Mouse (Mus musculus) liver, embryonic 16.5 days (tissue): ENCODE data around the gene Tspo2. TPM values are rescaled to one million over a fixed set of nuclear protein-coding genes. Genes with fewer than 3 reads are reported as not detected.

Experiments
- ATAC-seq: fragments of 200-750 bp; cut with Nextera tagmentation; 2 replicates; pipeline ENCODE4 v1.8.0; 2017; ENCODE audit warnings: low read depth, mild to moderate bottlenecking, moderate number of reproducible peaks, moderate library complexity
- H3K27ac ChIP-seq: fragments of 300-500 bp; sonication (generic); 2 replicates; pipeline ENCODE4 v1.5.1; 2014; ENCODE audit warnings: mild to moderate bottlenecking, low read length
- H3K27me3 ChIP-seq: fragments of 300-500 bp; sonication (generic); 2 replicates; pipeline ENCODE4 v1.6.1; 2014; ENCODE audit warnings: low read depth, low read length, mixed read lengths; ENCODE audit not compliant: control insufficient read depth, insufficient read depth
- H3K36me3 ChIP-seq: fragments of 300-500 bp; sonication (generic); 2 replicates; pipeline ENCODE4 v1.6.1; 2014; ENCODE audit warnings: mild to moderate bottlenecking; ENCODE audit not compliant: control insufficient read depth, insufficient read depth
- H3K4me1 ChIP-seq: fragments of 300-500 bp; sonication (generic); 2 replicates; pipeline ENCODE4 v1.6.1; 2014; ENCODE audit warnings: low read depth, low read length, mixed read lengths; ENCODE audit not compliant: control insufficient read depth
- H3K4me2 ChIP-seq: fragments of 300-500 bp; sonication (generic); 2 replicates; pipeline ENCODE4 v1.6.1; 2014; ENCODE audit warnings: low read depth, low read length, mixed read lengths
- H3K4me3 ChIP-seq: fragments of 300-500 bp; sonication (generic); 2 replicates; pipeline ENCODE4 v1.5.1; 2014; ENCODE audit warnings: low read depth, mild to moderate bottlenecking, low read length
- H3K9ac ChIP-seq: fragments of 300-500 bp; sonication (generic); 2 replicates; pipeline ENCODE4 v1.6.1; 2014; ENCODE audit warnings: low read depth, low read length
- H3K9me3 ChIP-seq: fragments of 300-500 bp; sonication (generic); replicated peaks from 2 replicates; pipeline ENCODE4 v1.6.1; 2016; ENCODE audit warnings: low read length; ENCODE audit not compliant: control insufficient read depth
- WGBS: fragments of 180-500 bp; shearing (Covaris S2); extraction: QIAGEN DNeasy Blood & Tissue Kit; methylation state at CpG from one replicate; pipeline ENCODE4 v1.1.7; 2014; ENCODE audit not compliant: insufficient replicate concordance; 5-methylcytosine and 5-hydroxymethylcytosine counted together
- polyA plus RNA-seq: library from polyadenylated mRNA; unstranded; fragments of >200 nt; fragmentation: Nextera tagmentation; extraction: Ambion mirVana; gene quantifications from 2 replicates; pipeline ENCODE4 v1.2.1, GENCODE M21; 2015

The Tspo2 gene
- polyA plus RNA-seq, 1 experiment from 2014 or later = 193 TPM

DNA sequence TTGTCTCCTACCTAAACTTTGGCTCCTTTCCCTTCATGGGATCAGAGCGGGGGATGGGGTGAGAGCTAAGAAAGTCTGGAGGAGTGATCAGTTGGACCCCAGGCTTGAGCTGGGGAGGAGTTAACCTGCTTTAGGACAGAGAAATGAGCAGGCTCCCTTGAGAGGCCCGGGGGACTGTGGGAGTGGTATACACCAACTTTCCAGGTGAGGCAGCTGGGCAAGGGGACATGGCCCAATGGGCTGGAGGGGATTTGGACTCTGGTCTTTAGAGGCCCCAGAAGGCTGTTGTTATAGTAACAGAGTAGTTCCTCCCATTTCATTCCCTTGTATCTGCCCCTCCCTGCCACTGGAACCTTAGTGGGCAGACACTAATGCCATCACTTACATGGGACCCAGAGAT is 4.6 kb upstream of the Tspo2 start:
- H3K4me2 ChIP-seq = peak overlapping the region; percentile 10; the same call in 1 of the 2 replicates
- WGBS = 82% methylated on average over 2 of the region's 2 CpGs
- no peaks in the 10 kb centered on the region for H3K36me3 ChIP-seq
- peak overlapping the region; percentile 44 for H3K4me3 ChIP-seq
- no peak for ATAC-seq
- H3K9ac ChIP-seq = peak overlapping the region; percentile 6; the same call in 1 of the 2 replicates
- peaks cover 40% of the 10 kb centered on the region for H3K4me1 ChIP-seq
- no peaks in the 10 kb centered on the region for H3K9me3 ChIP-seq
- H3K27me3 ChIP-seq = no peaks in the 10 kb centered on the region
- 0 out of 2 replicates have a peak overlapping the region, but pooled peaks have one; percentile 4 for H3K27ac ChIP-seq

DNA sequence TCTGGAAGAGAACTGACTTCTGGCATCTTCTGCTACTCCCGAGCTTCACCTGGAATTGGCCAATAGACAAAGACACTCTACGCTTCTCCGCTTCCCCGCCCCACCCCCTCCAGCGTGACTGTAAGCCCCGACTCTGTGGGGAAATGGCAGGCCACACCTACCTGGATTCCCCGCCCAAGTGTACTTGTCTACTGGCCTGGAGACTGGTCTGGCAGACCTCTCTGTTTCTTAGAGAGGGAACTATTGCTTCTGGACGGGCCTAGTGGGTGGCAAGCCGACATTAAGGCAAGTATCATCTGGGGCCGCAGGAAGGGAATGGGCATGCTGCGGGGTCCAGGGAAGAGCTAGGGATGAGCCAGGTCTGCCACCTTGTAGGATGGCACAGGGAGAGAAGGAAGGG is 3.4 kb upstream of the Tspo2 start, which contains the start of gene Unc5cl:
Unc5cl (plus strand) TSS at position 214 of the 400 bp plus-strand sequence.
- peaks cover 46% of the 10 kb centered on the region for H3K4me1 ChIP-seq
- peak within 1 kb of the TSS; percentile 55 for H3K27ac ChIP-seq
- peak within 1 kb of the TSS; percentile 44 for H3K4me3 ChIP-seq
- peak within 1 kb of the TSS; percentile 56 for H3K9ac ChIP-seq
- H3K36me3 ChIP-seq = no peaks in the 10 kb centered on the region
- ATAC-seq = no peak
- H3K9me3 ChIP-seq = no peaks in the 10 kb centered on the region
- no peaks in the 10 kb centered on the region for H3K27me3 ChIP-seq
- H3K4me2 ChIP-seq = peak within 1 kb of the TSS; percentile 43
- 40% methylated on average over 11 of the region's 11 CpGs for WGBS

GRCm38 (mm10) chr17:48454190-48454589 is 2.9 kb upstream of the Tspo2 start:
- Histone ChIP-seq H3K4me3 (peak overlapping the region; percentile 44), H3K27ac (peak overlapping the region; percentile 55)

GRCm38 (mm10) chr17:48453489-48453888 is 2.2 kb upstream of the Tspo2 start:
- Histone ChIP-seq H3K4me1 (peaks cover 56% of the 10 kb centered on the region), H3K27me3 (no peaks in the 10 kb centered on the region), H3K27ac (no peak overlapping the region), H3K4me3 (no peak overlapping the region), H3K9ac (no peak overlapping the region), H3K9me3 (no peaks in the 10 kb centered on the region), H3K4me2 (no peak overlapping the region), H3K36me3 (peaks cover 6% of the 10 kb centered on the region; the same call in 1 of the 2 replicates)
- no peak for ATAC-seq
- 61% methylated on average over 7 of the region's 7 CpGs for WGBS

More at GRCm38 (mm10) chr17:48454190-48454589, 2.9 kb upstream of the Tspo2 start:
- no peaks in the 10 kb centered on the region for H3K9me3 ChIP-seq
- no peak for ATAC-seq
- H3K9ac ChIP-seq = peak overlapping the region; percentile 22; the same call in 1 of the 2 replicates
- no peaks in the 10 kb centered on the region for H3K27me3 ChIP-seq
- 55% methylated on average over 7 of the region's 7 CpGs for WGBS
- peaks cover 49% of the 10 kb centered on the region for H3K4me1 ChIP-seq
- H3K4me2 ChIP-seq = peak overlapping the region; percentile 43
- no peaks in the 10 kb centered on the region for H3K36me3 ChIP-seq

- 0 out of 2 replicates have a peak, but pooled peaks have one; percentile 6 for ATAC-seq
- 53% methylated on average over 9 of the region's 9 CpGs for WGBS
- H3K27ac ChIP-seq = peak overlapping the region; percentile 98
- H3K27me3 ChIP-seq = no peaks in the 10 kb centered on the region
- H3K4me3 ChIP-seq = peak overlapping the region; percentile 64
- H3K4me2 ChIP-seq = peak overlapping the region; percentile 76
- peak overlapping the region; percentile 68 for H3K9ac ChIP-seq
- peaks cover 64% of the 10 kb centered on the region for H3K4me1 ChIP-seq
- no peaks in the 10 kb centered on the region for H3K9me3 ChIP-seq
- H3K36me3 ChIP-seq = peaks cover 10% of the 10 kb centered on the region; the same call in 1 of the 2 replicates
Measured at GRCm38 (mm10) chr17:48451753-48452444, 577 bp upstream of the Tspo2 start.

DNA sequence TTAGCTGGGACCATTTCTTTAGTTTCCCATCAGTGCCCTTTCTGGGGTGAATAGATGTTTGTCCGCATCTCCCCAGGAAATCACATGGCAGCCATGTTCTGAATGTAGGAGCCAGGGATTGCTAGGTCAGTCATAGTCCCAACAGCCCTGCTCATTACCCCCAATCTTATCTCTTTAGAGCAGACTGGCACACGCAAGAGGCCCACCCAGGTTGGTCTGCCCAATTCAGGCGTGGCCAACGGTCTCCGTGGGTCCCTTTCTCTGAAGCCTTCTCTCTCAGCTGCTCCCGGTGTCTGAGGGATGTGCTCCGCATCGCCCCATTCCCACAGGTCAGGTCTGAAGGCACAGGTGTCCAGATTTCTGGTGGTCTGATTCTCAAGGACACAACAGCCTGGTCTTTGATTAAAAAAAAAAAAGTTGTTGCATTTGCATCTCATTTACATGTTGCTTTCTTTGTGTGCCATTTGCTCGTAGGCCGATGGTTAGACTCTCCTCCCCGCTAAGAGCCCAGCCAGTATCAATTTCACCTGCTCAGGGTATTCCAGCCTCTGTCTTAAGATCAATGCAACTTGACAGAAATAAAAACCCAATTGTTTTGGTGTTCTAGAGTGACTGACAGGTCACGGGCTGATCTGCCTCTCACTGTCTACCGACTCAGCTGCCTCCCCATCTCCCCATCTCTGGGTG is 513 bp downstream of the Tspo2 start:
- peaks cover 64% of the 10 kb centered on the region for H3K4me1 ChIP-seq
- peak overlapping the region; percentile 77 for H3K9ac ChIP-seq
- peak overlapping the region; percentile 98 for H3K27ac ChIP-seq
- WGBS = 28% methylated on average over 13 of the region's 13 CpGs
- H3K4me2 ChIP-seq = peak overlapping the region; percentile 78
- peak; percentile 90 for ATAC-seq
- no peaks in the 10 kb centered on the region for H3K9me3 ChIP-seq
- H3K27me3 ChIP-seq = no peaks in the 10 kb centered on the region
- H3K4me3 ChIP-seq = peak overlapping the region; percentile 64
- peaks cover 10% of the 10 kb centered on the region; the same call in 1 of the 2 replicates for H3K36me3 ChIP-seq

GRCm38 (mm10) chr17:48447675-48448074 is 3.6 kb downstream of the Tspo2 start:
- Histone ChIP-seq H3K4me2 (peak overlapping the region; percentile 78), H3K27ac (peak overlapping the region; percentile 98), H3K27me3 (no peaks in the 10 kb centered on the region), H3K9ac (peak overlapping the region; percentile 77), H3K4me1 (peaks cover 48% of the 10 kb centered on the region), H3K9me3 (no peaks in the 10 kb centered on the region), H3K4me3 (peak overlapping the region; percentile 64), H3K36me3 (peaks cover 10% of the 10 kb centered on the region; the same call in 1 of the 2 replicates)
- 48% methylated on average over 8 of the region's 8 CpGs for WGBS
- ATAC-seq = peak; percentile 36

GRCm38 (mm10) chr17:48443542-48444145 is 7.7 kb downstream of the Tspo2 start:
- ATAC-seq = no peak
- H3K4me1 ChIP-seq = peaks cover 21% of the 10 kb centered on the region
- H3K9ac ChIP-seq = no peak overlapping the region
- H3K9me3 ChIP-seq = no peaks in the 10 kb centered on the region
- H3K36me3 ChIP-seq = peaks cover 6% of the 10 kb centered on the region; the same call in 1 of the 2 replicates
- no peak overlapping the region for H3K4me3 ChIP-seq
- 80% methylated on average over 16 of the region's 16 CpGs for WGBS
- no peak overlapping the region for H3K4me2 ChIP-seq
- no peak overlapping the region for H3K27ac ChIP-seq
- H3K27me3 ChIP-seq = no peaks in the 10 kb centered on the region
